8 mouse cellular contexts compared by ENCODE assay signal in the genomic region with DNA sequence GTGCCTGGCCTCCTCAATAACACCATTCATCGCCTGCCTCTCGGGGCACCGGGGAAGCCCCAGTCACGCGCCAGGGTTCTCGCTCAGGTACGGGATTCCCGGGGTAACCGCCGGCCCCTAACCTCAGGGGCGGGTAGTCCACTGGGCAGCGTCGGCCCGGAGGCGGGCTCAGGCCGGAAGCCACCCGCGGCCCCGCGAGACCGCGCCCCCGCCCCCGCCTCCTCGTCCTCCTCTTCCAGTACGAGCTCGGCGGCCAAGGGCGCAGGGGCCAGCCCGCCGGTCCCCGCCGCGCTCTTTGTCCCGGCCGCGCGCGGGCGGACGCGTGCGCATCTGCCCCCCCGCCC. TPM values are rescaled to one million over a fixed set of nuclear protein-coding genes. Genes with fewer than 3 reads are reported as not detected.
A peak's percentile ranks its signal among the peaks of the same experiment; 100 is the strongest.
DNase-seq lines count a peak whose midpoint lies in the region; ATAC-seq and TF ChIP-seq lines count a peak whose summit lies in the region.

No protein-coding gene starts in this region.

- peak; percentile 49 for ATAC-seq in cerebellum, adult (ENCODE audit: insufficient number of reproducible peaks, low FRiP score, low TSS enrichment)
- peak; percentile 73 for ATAC-seq in forebrain, embryonic 14.5 days
- ATAC-seq in lung, embryonic 16.5 days (ENCODE audit: low read depth): peak; percentile 85

- no peak for TF ChIP-seq EP300 in ES-Bruce4 (IDR thresholded peaks at IDR 0.05; ENCODE audit: insufficient read depth, low read depth, low read length)

- no peak for TF ChIP-seq CTCF in ES-Bruce4 (IDR thresholded peaks at IDR 0.05; ENCODE audit: low read depth, low read length)

- WGBS in forebrain, embryonic 14.5 days: 1% methylated on average over 24 of the region's 44 CpGs
- WGBS in lung, embryonic 16.5 days: under 1% methylated on average over 23 of the region's 44 CpGs

- H3K36me3 ChIP-seq in ES-Bruce4 (ENCODE audit: control insufficient read depth, insufficient read depth, low read length, poor library complexity, severe bottlenecking): no peaks in the 10 kb centered on the region; the same call in 1 of the 2 replicates
- peaks cover 6% of the 10 kb centered on the region; the same call in 1 of the 2 replicates for H3K36me3 ChIP-seq in forebrain, embryonic 14.5 days (ENCODE audit: control insufficient read depth, insufficient read depth, low read length)
- H3K36me3 ChIP-seq in lung, embryonic 16.5 days (ENCODE audit: control insufficient read depth, insufficient read depth, low read length): peaks cover 5% of the 10 kb centered on the region; the same call in 1 of the 2 replicates

- H3K4me3 ChIP-seq in ES-Bruce4 (ENCODE audit: low read depth, low read length): peak overlapping the region; percentile 76
- H3K4me3 ChIP-seq in forebrain, embryonic 14.5 days (ENCODE audit: low read depth, low read length): peak overlapping the region; percentile 73
- H3K4me3 ChIP-seq in lung, embryonic 16.5 days (ENCODE audit: low read length): peak overlapping the region; percentile 80

- H3K9ac ChIP-seq in ES-Bruce4 (ENCODE audit: low read depth, poor library complexity, severe bottlenecking): peak overlapping the region; percentile 100
- peak overlapping the region; percentile 99 for H3K9ac ChIP-seq in forebrain, embryonic 14.5 days (ENCODE audit: low read length)
- H3K9ac ChIP-seq in lung, embryonic 16.5 days (ENCODE audit: low read length): peak overlapping the region; percentile 98

- no peak overlapping the region for H3K27ac ChIP-seq in ES-Bruce4 (ENCODE audit: insufficient read depth, low read length)
- peak overlapping the region; percentile 97 for H3K27ac ChIP-seq in forebrain, embryonic 14.5 days (ENCODE audit: low read depth, low read length)
- H3K27ac ChIP-seq in lung, embryonic 16.5 days (ENCODE audit: low read length): peak overlapping the region; percentile 98

- intact Hi-C loops in heart, postnatal 25 days (cut with DNase I): no loop called here

- peak; percentile 82 for DNase-seq in forebrain, embryonic 14.5 days (ENCODE audit: low spot score)
- DNase-seq in heart, postnatal 25 days (ENCODE audit: low spot score): peak; percentile 60
- peak; percentile 63 for DNase-seq in layer of hippocampus, adult 9-11 months
- peak; percentile 66 for DNase-seq in ovary, adult 18-20 months (ENCODE audit: low spot score)
- DNase-seq in thymus, postnatal 0 days (ENCODE audit: low spot score): peak; percentile 84

- no peaks in the 10 kb centered on the region for H3K9me3 ChIP-seq in ES-Bruce4 (replicated peaks; ENCODE audit: control insufficient read depth, insufficient read depth, low read length, poor library complexity, severe bottlenecking)
- H3K9me3 ChIP-seq in forebrain, embryonic 14.5 days (replicated peaks; ENCODE audit: control insufficient read depth, low read length): no peaks in the 10 kb centered on the region
- no peaks in the 10 kb centered on the region for H3K9me3 ChIP-seq in lung, embryonic 16.5 days (ENCODE audit: control insufficient read depth, low read length)

- no peaks in the 10 kb centered on the region for H3K27me3 ChIP-seq in ES-Bruce4 (ENCODE audit: control insufficient read depth, insufficient read depth, low read length, poor library complexity, severe bottlenecking)
- no peaks in the 10 kb centered on the region for H3K27me3 ChIP-seq in forebrain, embryonic 14.5 days (replicated peaks; ENCODE audit: control insufficient read depth, insufficient read depth, low read length)
- H3K27me3 ChIP-seq in lung, embryonic 16.5 days (ENCODE audit: control insufficient read depth, insufficient read depth, low read depth, low read length): no peaks in the 10 kb centered on the region

- H3K4me2 ChIP-seq in forebrain, embryonic 14.5 days (ENCODE audit: low read length): peak overlapping the region; percentile 69
- H3K4me2 ChIP-seq in lung, embryonic 16.5 days (ENCODE audit: low read depth, low read length): peak overlapping the region; percentile 85

- peaks cover 2% of the 10 kb centered on the region for H3K4me1 ChIP-seq in ES-Bruce4 (ENCODE audit: control insufficient read depth, insufficient read depth, low read length)
- peaks cover 20% of the 10 kb centered on the region for H3K4me1 ChIP-seq in forebrain, embryonic 14.5 days (ENCODE audit: control insufficient read depth, insufficient read depth, low read length)
- H3K4me1 ChIP-seq in lung, embryonic 16.5 days (replicated peaks; ENCODE audit: control insufficient read depth, insufficient read depth, low read length): peaks cover 22% of the 10 kb centered on the region

- peak; percentile 56 for TF ChIP-seq POLR2A in ES-Bruce4 (IDR thresholded peaks at IDR 0.05; ENCODE audit: insufficient read depth, low read length)

RNA-seq across cellular contexts. Expression of a gene that starts 0.6 kb away (rescaled TPM):
- polyA plus RNA-seq in ES-Bruce4 (2011; ENCODE audit: insufficient read depth, insufficient read length, low read depth, missing spikeins): 36.6 and 37.9 TPM in 2 replicates
- 269 and 278 TPM in 2 replicates for polyA plus RNA-seq in forebrain, embryonic 14.5 days (2014; fragmentation: Nextera tagmentation; extraction: Ambion mirVana)
- 10 to 100 TPM; 49.0 to 49.3 TPM for total RNA-seq in heart, postnatal 25 days (2021)
- 144 and 157 TPM in 2 replicates for polyA plus RNA-seq in lung, embryonic 16.5 days (2015; fragmentation: Nextera tagmentation; extraction: Ambion mirVana)
- 118 and 132 TPM in 2 replicates for polyA plus RNA-seq in thymus, postnatal 0 days (2015; fragmentation: Nextera tagmentation; extraction: Ambion mirVana)
